Mouse (Mus musculus): ENCODE measurements around the gene Atp8b3.

Gene Atp8b3

DNA sequence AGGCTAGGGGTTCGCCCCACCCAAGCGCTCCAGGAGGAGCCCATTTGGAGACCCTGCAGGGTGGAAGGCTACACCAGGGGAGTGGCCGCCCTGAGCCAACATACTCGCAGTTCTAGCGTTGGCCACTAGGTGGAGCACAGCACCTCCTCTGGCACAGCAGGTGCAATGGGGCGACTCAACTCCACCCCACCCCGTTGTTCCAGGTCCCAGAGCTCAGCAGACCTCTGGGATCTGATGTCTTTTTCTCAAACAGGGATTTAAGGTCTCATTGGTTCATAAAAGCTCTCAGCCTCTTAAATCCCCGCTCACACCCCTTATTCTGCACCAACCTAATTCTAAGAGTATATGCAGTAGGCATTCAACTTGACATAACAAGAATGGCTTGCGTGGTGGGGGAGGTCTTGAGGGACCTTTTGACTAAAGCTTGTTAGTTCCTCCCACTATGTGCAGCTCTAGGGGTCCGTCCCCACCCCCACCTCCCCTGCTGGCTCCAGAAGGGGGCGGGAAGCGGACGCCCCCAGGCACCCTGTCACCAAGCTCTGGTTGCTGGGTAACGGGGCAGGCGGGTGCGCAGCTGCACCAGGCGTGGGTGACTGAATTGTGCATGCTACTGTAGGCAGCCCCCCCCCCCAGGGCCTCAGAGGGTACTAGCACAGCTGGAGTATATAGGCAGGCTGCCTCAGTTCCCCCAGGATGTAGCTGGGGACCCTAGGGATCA is 27.6 kb upstream of the Atp8b3 start:
- peak; percentile 93 for DNase-seq

DNA sequence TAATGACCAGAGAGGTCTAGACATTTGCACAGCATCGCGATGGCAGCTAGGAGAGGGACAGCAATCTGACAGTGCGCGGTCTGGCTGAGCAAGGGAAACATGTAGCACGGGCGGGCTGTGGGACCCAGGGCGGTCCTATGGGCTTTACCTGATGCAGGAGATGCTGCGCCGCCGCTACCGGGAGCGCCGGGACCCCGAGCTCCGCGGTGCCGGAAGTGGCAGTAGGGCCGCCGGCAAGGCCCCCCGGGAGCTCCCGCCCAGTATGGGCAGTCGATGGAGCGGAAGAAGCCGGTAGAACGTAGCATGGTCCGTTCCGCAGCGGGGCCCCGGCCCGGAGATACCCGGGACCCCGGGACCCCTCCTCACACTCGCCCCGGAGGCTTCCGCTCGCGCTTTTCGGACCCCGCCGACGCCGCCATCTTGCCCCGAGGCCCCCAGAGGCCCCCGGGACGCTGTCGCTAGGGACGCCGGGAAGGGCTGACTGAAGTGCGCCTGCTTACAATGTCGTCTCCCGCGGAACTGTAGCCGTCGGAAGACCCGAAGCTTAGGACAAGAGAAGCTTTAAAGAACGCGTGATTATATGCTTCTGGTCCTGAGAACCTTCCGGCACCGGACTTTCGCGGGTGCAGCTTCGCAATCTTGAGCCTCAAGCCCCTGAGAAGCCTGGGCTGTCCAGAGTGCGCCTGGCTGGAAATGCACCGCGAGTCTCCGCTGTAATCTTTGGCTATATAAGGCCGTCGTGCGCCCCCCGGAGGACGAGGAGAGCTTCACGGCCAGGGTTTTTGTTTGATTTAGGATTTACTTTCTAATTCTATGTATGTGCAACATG is 22.4 kb upstream of the Atp8b3 start, which contains the start of gene Rexo1:
Rexo1 (minus strand) TSS at position 445 of the 829 bp plus-strand sequence.
- DNase-seq, result peak; percentile 98

DNA sequence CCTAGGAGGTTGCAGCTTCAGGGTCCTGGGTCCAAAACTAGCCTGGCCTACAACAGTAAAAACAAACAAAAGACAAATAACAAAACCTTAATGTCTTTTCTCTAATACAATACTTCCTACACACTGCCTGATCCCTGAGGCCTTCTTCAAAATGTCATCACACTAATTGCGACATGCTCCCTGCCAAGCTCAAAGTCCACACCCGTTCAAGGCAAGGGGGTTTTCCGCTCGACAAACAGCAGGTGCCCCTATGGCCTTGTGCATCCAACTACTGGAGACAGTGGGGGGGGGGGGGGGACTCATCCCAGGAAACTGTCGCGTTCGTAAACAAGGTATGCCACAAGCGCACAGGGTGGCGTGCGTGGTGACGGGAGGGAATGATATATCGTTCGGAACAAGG is 21.7 kb upstream of the Atp8b3 start:
- DNase-seq, result no peak

- DNase-seq, result no peak
Measured at GRCm38 (mm10) chr10:80559431-80559830, 20.5 kb upstream of the Atp8b3 start.

- DNase-seq, result peak; percentile 87
Measured at GRCm38 (mm10) chr10:80557346-80557965, 18.5 kb upstream of the Atp8b3 start.

- no peak for DNase-seq
Measured at GRCm38 (mm10) chr10:80553997-80554396, 15.1 kb upstream of the Atp8b3 start.

- no peak for DNase-seq
Measured at GRCm38 (mm10) chr10:80553575-80553974, 14.7 kb upstream of the Atp8b3 start.

- DNase-seq, result no peak
Measured at GRCm38 (mm10) chr10:80552364-80552763, 13.4 kb upstream of the Atp8b3 start.

DNA sequence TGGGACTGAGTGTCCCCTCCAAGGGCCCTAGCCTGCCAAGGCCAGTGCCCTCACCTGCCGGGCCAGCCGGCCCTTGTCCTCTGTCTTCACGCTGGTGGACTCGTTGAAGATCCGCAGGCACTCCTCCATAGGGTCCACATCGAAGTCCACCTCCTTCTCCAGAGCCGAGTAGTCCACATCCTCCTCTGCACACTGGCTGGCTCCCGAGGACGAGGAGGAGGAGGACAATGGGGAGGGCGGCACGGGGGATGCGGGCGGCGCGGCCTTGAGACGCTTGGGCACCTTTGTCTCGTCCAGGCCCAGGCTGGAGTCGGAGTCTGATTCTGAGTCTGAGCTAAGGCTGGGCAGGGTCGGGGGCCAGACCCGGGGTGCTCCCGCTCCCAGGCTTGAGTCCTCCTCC is 10.4 kb upstream of the Atp8b3 start:
- DNase-seq, result no peak

GRCm38 (mm10) chr10:80548428-80549006 is 9.6 kb upstream of the Atp8b3 start:
- DNase-seq, result peak; percentile 61

- no peak for DNase-seq
Measured at GRCm38 (mm10) chr10:80547539-80547938, 8.6 kb upstream of the Atp8b3 start.

GRCm38 (mm10) chr10:80546945-80547344 is 8.0 kb upstream of the Atp8b3 start:
- no peak for DNase-seq

DNA sequence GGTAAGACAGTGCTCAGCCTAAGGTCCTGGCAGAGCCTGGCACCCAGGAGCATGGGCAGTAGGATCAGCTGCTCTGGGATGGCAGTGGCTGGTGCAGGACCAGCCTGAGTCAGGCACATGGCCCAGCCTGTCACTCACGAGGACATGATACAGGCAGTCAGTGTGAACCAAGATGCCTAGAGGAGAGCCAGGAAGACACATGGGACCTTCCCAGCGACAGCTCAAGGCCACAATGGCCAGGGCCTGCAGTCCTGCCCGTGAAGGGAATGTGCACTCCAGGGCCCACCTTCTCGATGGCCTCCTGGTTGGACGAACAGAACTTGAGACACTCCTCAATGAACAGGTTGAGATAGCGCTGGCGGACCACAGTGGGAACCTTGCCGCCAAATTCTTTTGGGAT is 6.7 kb upstream of the Atp8b3 start:
- no peak for DNase-seq

DNA sequence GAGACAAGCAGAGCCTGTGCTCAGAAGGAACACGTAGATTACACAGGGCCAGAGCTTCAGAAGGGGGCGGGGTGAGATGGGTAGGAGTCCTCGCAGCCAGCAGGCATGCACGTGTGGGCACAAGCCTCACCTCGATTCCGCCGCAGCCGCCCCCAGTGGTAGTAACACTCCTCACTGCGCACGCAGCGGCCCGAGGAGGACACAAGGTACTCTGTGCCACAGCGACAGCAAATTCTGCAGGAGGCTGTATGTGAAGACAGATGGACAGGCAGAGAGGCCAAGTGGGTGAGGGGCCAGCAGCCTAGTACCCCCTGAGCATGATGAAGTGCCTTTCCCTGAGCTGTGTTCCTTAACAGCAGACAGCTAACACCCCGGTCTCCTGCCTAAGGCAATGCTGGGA is 4.9 kb upstream of the Atp8b3 start:
- no peak for DNase-seq

DNA sequence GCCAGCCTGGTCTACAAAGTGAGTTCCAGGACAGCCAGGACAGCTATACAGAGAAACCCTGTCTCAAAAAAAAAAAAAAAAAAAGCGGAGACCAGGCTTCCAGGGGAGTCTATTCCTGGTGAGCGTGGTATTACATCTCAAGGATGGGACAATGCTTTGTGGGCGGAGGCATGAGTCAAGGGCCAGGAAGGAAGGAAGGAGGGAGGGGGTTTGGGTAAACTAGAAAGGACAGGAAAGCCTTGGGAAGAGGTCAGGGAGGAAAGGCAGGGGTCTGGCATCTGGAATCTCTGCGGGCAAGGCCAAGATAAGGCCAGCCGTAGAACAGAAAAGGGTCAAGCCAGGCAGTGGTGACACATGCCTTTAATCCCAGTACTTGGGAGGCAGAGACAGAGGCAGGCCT is 569 bp upstream of the Atp8b3 start:
- DNase-seq, result peak; percentile 15

GRCm38 (mm10) chr10:80538180-80538579 is 744 bp downstream of the Atp8b3 start:
- peak; percentile 21 for DNase-seq

GRCm38 (mm10) chr10:80535711-80536110 is 3.2 kb downstream of the Atp8b3 start:
- peak; percentile 17 for DNase-seq

GRCm38 (mm10) chr10:80535071-80535470 is 3.9 kb downstream of the Atp8b3 start:
- peak; percentile 46 for DNase-seq

DNA sequence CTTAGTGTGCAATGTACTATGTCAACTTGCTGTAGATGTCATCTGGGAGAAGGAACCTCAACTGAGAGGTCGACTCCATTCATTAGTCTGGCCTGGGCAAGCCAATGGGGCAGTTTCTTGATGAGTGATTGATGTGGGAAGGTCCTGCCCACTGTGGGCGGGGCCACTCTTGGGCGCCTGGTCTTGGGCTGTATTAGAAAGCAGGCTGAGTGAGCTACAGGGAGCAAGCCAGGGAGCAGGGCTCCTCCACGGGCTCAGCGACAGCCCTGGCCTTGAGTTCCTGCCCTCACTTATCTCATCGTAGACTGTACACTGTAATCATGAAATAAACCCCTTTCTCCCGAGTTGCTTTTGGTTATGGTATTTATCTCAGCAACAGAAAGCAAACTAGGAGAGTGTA is 5.2 kb downstream of the Atp8b3 start:
- DNase-seq, result peak; percentile 54

- DNase-seq, result no peak
Measured at GRCm38 (mm10) chr10:80532783-80533182, 6.1 kb downstream of the Atp8b3 start.

DNA sequence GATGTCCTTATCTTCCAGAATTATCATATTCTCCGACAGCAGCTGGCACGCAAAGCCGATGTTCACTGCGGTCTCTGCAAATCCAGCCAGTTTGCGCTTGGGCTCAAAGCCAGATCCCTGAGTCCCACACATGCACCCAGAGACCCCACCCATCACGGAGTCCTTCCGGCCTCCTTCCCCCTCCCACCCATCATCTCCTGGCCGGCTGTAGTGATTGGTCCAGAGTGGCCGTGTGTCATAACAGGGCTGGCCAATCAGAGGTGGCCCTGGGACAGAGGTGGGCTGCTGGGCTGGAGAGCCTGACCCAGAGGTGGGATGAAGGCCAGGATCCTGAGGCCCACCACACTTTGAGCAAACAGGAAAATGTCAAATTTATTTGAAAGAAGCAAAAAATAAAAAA is 12.8 kb downstream of the Atp8b3 start:
- no peak for DNase-seq

DNA sequence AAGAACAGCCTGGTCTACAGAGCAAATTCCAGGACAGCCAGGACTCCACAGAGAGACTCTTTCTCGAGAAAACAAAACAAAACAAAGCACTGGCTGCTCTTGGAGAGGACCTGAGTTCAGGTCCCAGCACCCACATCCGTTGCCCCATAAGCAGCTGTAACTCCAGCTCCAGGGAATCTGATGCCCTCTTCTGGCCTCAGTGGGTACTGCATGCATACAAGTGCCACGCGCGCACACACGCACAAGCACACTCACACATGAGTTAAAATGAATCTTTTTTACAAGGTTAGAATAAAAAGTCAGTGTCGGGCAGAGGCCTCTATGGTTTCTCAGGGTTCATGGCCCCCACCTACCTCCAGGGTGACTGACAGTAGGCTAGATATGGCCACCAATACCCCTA is 15.6 kb downstream of the Atp8b3 start:
- DNase-seq, result no peak

GRCm38 (mm10) chr10:80519287-80519686 is 19.6 kb downstream of the Atp8b3 start:
- no peak for DNase-seq
